Mouse (Mus musculus): Measurements from ENCODE around the gene Snx12. TPM values are rescaled to one million over a fixed set of nuclear protein-coding genes. Genes with fewer than 3 reads are reported as not detected.
A peak's percentile ranks its signal among the peaks of the same experiment; 100 is the strongest.
"Not testable (repeated sequence)": the region's sequence is repeated elsewhere in the genome, so short reads cannot be mapped to it uniquely, and the experiment has no call there.

The Snx12 gene
- total RNA-seq, 4 experiments from 2014 or later, result 35.3 to 41.2 (median 38.4) TPM

DNA sequence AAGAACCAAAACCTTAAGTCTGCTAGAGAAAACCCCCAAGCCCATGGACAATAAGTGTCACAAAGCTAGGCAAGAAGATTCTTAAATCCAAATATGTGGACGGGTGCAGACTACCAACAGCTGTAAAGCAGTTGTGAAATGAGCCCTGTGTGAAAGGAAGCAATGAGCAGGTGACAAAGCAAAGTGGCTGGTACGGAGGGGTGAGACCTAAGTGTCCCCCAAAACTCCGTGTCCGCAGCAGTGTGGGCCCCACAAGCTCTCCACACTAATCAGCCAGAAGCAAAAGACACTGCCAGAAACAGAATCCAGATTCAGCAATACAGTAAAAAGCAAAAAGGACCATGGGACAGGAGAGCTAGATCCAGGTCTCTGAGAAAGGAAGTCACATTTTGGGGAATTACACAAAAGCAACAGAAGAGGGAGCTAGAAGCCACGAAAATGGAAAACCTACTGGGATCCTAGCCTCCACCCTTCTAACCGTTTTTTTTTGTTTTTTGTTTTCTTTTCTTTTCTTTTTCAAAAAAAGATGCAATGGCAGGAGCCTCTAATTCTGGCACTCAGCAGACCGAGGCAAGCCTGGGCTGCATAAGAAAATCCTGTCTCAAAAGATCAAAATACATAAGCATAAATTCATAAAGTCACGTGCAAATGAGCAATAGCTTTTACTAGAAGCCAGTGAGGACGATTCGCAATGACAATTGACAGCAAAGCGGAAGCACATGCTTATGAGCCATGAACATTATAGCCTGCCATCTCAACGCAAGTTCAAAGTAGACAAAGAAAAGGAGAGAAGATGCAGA is 90.2 kb downstream of the Snx12 start:
- peak; percentile 41 for DNase-seq (ENCODE audit: low spot score)

GRCm38 (mm10) chrX:101131001-101131400 is 91.4 kb downstream of the Snx12 start:
- DNase-seq (ENCODE audit: low spot score), result peak; percentile 51

DNA sequence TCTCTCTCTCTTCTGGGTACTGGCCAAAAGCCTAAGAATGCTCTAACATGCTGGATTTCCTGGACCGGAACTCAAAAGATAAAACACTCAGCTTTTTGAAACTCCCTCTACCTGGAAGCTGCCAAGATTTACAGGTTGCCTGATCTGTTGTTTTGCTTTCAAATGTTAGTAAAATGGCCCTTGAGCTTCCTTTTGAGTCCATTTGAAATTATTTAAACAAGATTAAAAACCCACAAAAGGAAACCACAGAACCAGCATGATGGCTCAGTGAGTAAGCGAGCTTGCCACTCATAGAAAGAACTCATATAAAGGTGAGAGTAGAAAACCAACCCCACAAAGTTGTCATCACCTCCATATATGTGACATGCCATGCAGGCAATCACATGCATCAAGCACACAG is 93.8 kb downstream of the Snx12 start:
- DNase-seq (ENCODE audit: low spot score), result no peak

GRCm38 (mm10) chrX:101126977-101127376 is 95.4 kb downstream of the Snx12 start:
- DNase-seq (ENCODE audit: low spot score), result peak; percentile 14

- peak; percentile 2 for DNase-seq (ENCODE audit: low spot score)
Measured at GRCm38 (mm10) chrX:101126474-101126955, 95.8 kb downstream of the Snx12 start.

DNA sequence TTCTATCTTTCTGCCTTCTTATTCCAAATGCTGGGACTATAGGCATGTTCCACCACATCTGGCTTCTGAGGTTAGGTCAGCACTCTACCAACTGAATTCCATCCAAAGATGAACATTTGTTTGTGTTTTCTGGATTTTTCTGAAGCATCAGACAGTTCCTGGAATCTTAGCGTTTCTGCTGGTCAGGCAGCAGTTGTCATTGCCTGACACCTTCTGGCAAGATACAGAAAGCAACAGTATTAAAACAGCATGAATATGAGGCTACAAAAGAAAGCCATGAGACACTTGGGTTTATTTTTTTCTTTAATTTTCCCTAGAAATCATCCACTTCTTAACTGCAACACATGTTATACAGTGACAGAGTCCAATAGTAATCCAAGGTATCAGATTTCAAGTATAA is 101.8 kb downstream of the Snx12 start:
- DNase-seq (ENCODE audit: low spot score), result no peak

DNA sequence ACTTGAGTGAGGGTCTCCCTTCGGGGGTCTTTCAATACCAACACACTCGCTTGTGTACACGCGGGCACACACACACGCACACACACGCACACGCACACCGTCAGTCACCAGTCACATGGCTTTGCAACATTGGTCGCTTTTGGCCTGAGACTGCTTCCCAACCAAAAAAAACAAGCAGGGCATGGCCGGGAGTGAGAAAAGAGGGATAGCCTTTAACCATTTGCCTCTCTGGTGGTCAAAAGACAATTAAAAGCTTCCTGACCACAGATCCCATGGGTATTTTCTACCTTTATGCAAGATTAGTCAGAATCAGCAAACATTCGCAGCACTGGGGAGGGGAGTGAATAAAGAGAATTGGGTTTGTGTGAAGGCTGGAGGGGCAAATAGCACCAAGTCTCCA is 136.4 kb downstream of the Snx12 start, which contains the start of gene Slc7a3:
Gene Slc7a3, minus strand, starts transcription at position 101 of the 400 bp plus-strand sequence.
- no peak for DNase-seq (ENCODE audit: low spot score)

DNA sequence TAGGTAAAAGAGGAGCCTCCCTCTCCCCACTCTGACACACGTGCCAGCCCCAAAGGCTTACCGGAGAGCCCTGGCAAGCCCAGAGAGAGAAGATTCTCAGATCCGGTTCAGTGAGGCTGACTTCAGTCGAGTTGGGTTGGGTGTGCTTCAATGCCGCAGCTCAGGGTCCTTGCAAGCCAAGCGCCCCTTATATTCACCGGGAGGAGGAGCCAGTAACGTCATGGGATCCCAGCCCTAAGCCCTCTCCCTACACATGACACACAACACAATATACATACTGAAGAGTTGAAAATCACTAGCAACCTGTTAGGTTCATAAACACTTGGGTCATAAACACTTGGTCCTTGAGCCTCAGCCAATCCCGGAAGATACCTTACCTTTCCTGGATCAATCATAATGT is 137.2 kb downstream of the Snx12 start:
- DNase-seq (ENCODE audit: low spot score), result not testable (repeated sequence)

DNA sequence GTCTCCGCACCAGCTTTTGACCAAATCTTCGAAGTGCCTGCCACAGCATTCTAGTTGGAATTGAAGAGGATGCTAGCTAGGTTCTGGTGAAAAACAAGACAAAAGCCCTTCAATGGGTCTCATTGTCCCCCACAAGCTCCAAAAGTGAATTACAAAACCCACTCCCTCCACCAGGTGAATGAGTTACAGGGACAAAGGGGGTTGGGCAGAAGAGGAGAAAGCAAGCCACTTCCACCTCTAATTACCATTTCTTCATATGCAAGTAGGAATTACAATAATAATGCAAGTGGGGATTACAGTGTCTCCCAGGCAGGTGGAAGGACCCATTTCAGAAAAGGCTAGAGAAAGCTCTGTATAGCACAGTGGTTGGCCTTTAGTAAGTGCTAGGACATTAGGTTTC is 138.2 kb downstream of the Snx12 start:
- DNase-seq (ENCODE audit: low spot score), result no peak

- DNase-seq (ENCODE audit: low spot score), result no peak
Measured at GRCm38 (mm10) chrX:101065245-101065644, 157.1 kb downstream of the Snx12 start.

DNA sequence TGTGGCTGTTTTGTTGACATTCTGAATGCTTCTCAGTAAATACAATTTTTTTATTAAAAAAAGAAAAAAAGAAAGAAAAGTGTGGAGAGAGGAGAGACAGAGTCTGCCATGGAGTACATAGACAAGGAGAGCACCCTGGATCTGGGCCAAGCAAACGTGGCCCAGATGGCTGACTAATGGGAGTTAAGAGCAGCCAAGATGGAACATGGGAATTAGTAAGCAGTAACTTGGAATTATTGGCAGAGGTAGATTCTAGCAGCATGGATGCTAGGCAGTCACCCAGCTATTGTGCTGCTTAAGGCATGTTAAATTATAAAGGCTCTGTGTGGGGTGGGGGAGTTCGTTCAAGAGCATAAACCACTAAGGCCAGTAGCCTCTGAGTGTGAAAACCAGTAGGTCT is 158.9 kb downstream of the Snx12 start:
- no peak for DNase-seq (ENCODE audit: low spot score)

GRCm38 (mm10) chrX:101059541-101059940 is 162.8 kb downstream of the Snx12 start, which contains the start of gene Tex11:
Gene Tex11 (minus strand): TSS chrX:101059667.
- DNase-seq (ENCODE audit: low spot score), result no peak

Other genes starting within 250 kb of the Snx12 start
- under 1 TPM in 3 of 4 experiments, not detected in 1; 0.16 to 0.22 (median 0.22) TPM for gene Tex11, start 162.9 kb downstream of the Snx12 start, total RNA-seq (2022)
- gene Slc7a3, start 136.5 kb downstream of the Snx12 start, total RNA-seq (2022), result under 1 TPM in 2 of 4 experiments, not detected in 2; 0.14 to 0.19 TPM
- 10 to 100 TPM; 59.7 to 68.9 (median 64.1) TPM for gene Foxo4, start 32.0 kb upstream of the Snx12 start, total RNA-seq (2022)
- gene Gm614, start 41.4 kb upstream of the Snx12 start, total RNA-seq (2022), result not detected
- gene Il2rg, start 45.7 kb upstream of the Snx12 start, total RNA-seq (2022), result 10 to 100 TPM in 2 of 4 experiments, 1 to 10 TPM in 2; 7.0 to 10.2 (median 9.4) TPM
- not detected for gene Gm20489, start 46.5 kb upstream of the Snx12 start, total RNA-seq (2022)
- gene Med12, start 51.5 kb upstream of the Snx12 start, total RNA-seq (2022), result 10 to 100 TPM; 15.7 to 20.3 (median 19.5) TPM
- gene Nlgn3, start 76.6 kb upstream of the Snx12 start, total RNA-seq (2022), result 1 to 10 TPM in 1 of 4 experiments, under 1 TPM in 3; 0.34 to 1.2 (median 0.78) TPM
- gene Gjb1, start 153.8 kb upstream of the Snx12 start, total RNA-seq (2022), result not detected
- gene Zmym3, start 198.3 kb upstream of the Snx12 start, total RNA-seq (2022), result 10 to 100 TPM; 10.2 to 21.5 (median 16.2) TPM
- gene Nono, start 206.8 kb upstream of the Snx12 start, total RNA-seq (2022), result 10 to 100 TPM; 52.5 to 70.1 (median 58.9) TPM
- 100 to 1,000 TPM; 154 to 226 (median 179) TPM for gene Itgb1bp2, start 226.5 kb upstream of the Snx12 start, total RNA-seq (2022)